Comparison of ENCODE assay signal across 7 mouse cellular contexts in the genomic region with DNA sequence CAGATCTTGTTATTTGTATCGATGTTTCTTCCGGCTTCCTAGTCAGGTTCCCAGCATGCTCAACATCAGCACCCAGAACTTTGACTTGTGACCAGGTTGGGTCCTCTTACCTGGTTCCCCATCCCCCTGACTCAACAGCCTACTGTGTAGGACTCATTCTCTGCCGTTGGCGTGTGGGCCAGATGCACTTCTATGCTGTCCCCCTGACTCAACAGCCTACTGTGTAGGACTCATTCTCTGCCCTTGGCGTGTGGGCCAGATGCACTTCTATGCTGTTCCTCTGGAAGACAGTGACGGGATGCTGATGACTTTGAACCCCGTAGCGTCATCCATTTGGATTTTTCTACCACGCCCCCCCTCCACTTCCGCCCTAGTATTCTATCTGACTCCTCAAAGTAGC.
A peak's percentile ranks its signal among the peaks of the same experiment; 100 is the strongest.
DNase-seq lines count a peak whose midpoint lies in the region; ATAC-seq lines count a peak whose summit lies in the region.

No protein-coding gene starts in this region.

- intact Hi-C loops in left cerebral cortex, postnatal 14 days (cut with DNase I), result no loop called here

- ATAC-seq in megakaryocyte progenitor cell, adult 5-6 weeks (replicated peaks; ENCODE audit: poor library complexity), result no peak

- peak; percentile 87 for DNase-seq in adrenal gland, adult 8-10 months
- peak; percentile 82 for DNase-seq in cerebellum, adult 9-11 months
- DNase-seq in heart, postnatal 4 days, result peak; percentile 94
- DNase-seq in left cerebral cortex, postnatal 14 days (ENCODE audit: low spot score in 2 of 2), result peak; percentile 96 to 97
- peak; percentile 96 to 98 for DNase-seq in spleen, postnatal 14 days (ENCODE audit: low spot score in 2 of 2)
- DNase-seq in yolk sac, embryonic 10.5 days (ENCODE audit: low spot score), result no peak
